Mouse (Mus musculus) midbrain, postnatal 0 days (tissue): ENCODE data around the gene Mcu. TPM values are rescaled to one million over a fixed set of nuclear protein-coding genes. Genes with fewer than 3 reads are reported as not detected.

Experiments used
- ATAC-seq: fragments of 200-750 bp; cut with Nextera tagmentation; 2 replicates; pipeline ENCODE4 v1.8.0; 2017; ENCODE audit warnings: moderate number of reproducible peaks, mild to moderate bottlenecking, moderate TSS enrichment, moderate library complexity; ENCODE audit not compliant: low FRiP score
- DNase-seq: peaks from one replicate; pipeline ENCODE4 v3.0.0-alpha.2; 2015; ENCODE audit warnings: low spot score
- H3K27ac ChIP-seq: fragments of 300-500 bp; sonication (generic); 2 replicates; pipeline ENCODE4 v1.5.1; 2014; ENCODE audit warnings: low read depth, mild to moderate bottlenecking, low read length, mixed read lengths
- H3K27me3 ChIP-seq: fragments of 300-500 bp; sonication (generic); 2 replicates; pipeline ENCODE4 v1.6.1; 2014; ENCODE audit warnings: low read length, control low read depth, mixed read lengths; ENCODE audit not compliant: insufficient read depth
- H3K36me3 ChIP-seq: fragments of 300-500 bp; sonication (generic); 2 replicates; pipeline ENCODE4 v1.6.1; 2014; ENCODE audit warnings: low read length, control low read depth, mixed read lengths; ENCODE audit not compliant: insufficient read depth
- H3K4me1 ChIP-seq: fragments of 300-500 bp; sonication (generic); 2 replicates; pipeline ENCODE4 v1.6.1; 2014; ENCODE audit warnings: mild to moderate bottlenecking, control low read depth, antibody characterized with exemption, low read length, mixed read lengths; ENCODE audit not compliant: insufficient read depth
- H3K4me2 ChIP-seq: fragments of 300-500 bp; sonication (generic); 2 replicates; pipeline ENCODE4 v1.6.1; 2014; ENCODE audit warnings: low read depth, mild to moderate bottlenecking, low read length, mixed read lengths; ENCODE audit not compliant: poor library complexity, severe bottlenecking
- H3K4me3 ChIP-seq: fragments of 300-500 bp; sonication (generic); 2 replicates; pipeline ENCODE4 v1.5.1; 2014; ENCODE audit warnings: low read depth, mild to moderate bottlenecking, low read length, moderate library complexity
- H3K9ac ChIP-seq: fragments of 300-500 bp; sonication (generic); replicated peaks from 2 replicates; pipeline ENCODE4 v1.6.1; 2014; ENCODE audit warnings: mild to moderate bottlenecking, low read length, moderate library complexity, mixed read lengths; ENCODE audit not compliant: poor library complexity, severe bottlenecking
- H3K9me3 ChIP-seq: fragments of 300-500 bp; sonication (generic); 2 replicates; pipeline ENCODE4 v1.6.1; 2016; ENCODE audit warnings: low read length, control low read depth
- CTCF ChIP-seq: IDR thresholded peaks from 2 replicates; pipeline ENCODE4 v1.5.1; 2016; ENCODE audit warnings: antibody characterized with exemption, mild to moderate bottlenecking
- WGBS: fragments of 180-500 bp; shearing (Covaris S2); extraction: QIAGEN DNeasy Blood & Tissue Kit; methylation state at CpG from one replicate; pipeline ENCODE4 v1.1.7; 2014; 5-methylcytosine and 5-hydroxymethylcytosine counted together
- polyA plus RNA-seq: library from polyadenylated mRNA; unstranded; fragments of >200 nt; fragmentation: Nextera tagmentation; extraction: Ambion mirVana; gene quantifications from 2 replicates; pipeline ENCODE4 v1.2.1, GENCODE M21; 2015
- total RNA-seq: library from RNA; depleted of rRNA; stranded (reverse); fragments of >200 nt; gene quantifications from 2 replicates; pipeline ENCODE4 v1.2.3, GENCODE M21; 2014

Mcu gene
- total and polyA plus RNA-seq, 2 experiments from 2014 or later: 39.4 to 46.1 TPM

GRCm38 (mm10) chr10:59644710-59645109 lies 28.2 kb upstream of the Mcu start:
- Histone ChIP-seq H3K9ac (no peak overlapping the region), H3K4me2 (no peak overlapping the region), H3K27me3 (no peaks in the 10 kb centered on the region), H3K4me1 (no peaks in the 10 kb centered on the region), H3K27ac (no peak overlapping the region), H3K36me3 (no peaks in the 10 kb centered on the region), H3K4me3 (no peak overlapping the region), H3K9me3 (no peaks in the 10 kb centered on the region)
- no peak for ATAC-seq
- no peak for DNase-seq
- 79% methylated on average over 2 of the region's 2 CpGs for WGBS
- TF ChIP-seq CTCF: no peak

- ATAC-seq (no peak), DNase-seq (no peak)
- Histone ChIP-seq H3K27ac (no peak overlapping the region), H3K27me3 (no peaks in the 10 kb centered on the region), H3K9me3 (no peaks in the 10 kb centered on the region), H3K4me3 (no peak overlapping the region), H3K4me1 (no peaks in the 10 kb centered on the region), H3K9ac (no peak overlapping the region), H3K36me3 (no peaks in the 10 kb centered on the region), H3K4me2 (no peak overlapping the region)
- WGBS: 84% methylated on average over 9 of the region's 9 CpGs
- no peak for TF ChIP-seq CTCF
Observed at GRCm38 (mm10) chr10:59643645-59644044, 27.2 kb upstream of the Mcu start.

GRCm38 (mm10) chr10:59642659-59643377 lies 26.3 kb upstream of the Mcu start:
- Histone ChIP-seq H3K27me3 (no peaks in the 10 kb centered on the region), H3K9ac (no peak overlapping the region), H3K4me1 (no peaks in the 10 kb centered on the region), H3K36me3 (no peaks in the 10 kb centered on the region), H3K9me3 (no peaks in the 10 kb centered on the region), H3K4me3 (no peak overlapping the region), H3K4me2 (no peak overlapping the region), H3K27ac (no peak overlapping the region)
- DNase-seq (peak; percentile 43), ATAC-seq (no peak)
- WGBS: 77% methylated on average over 8 of the region's 8 CpGs
- no peak for TF ChIP-seq CTCF

- no peak for TF ChIP-seq CTCF
- ATAC-seq: no peak
- 57% methylated on average over 6 of the region's 6 CpGs for WGBS
- no peak overlapping the region for H3K27ac ChIP-seq
- H3K9ac ChIP-seq: no peak overlapping the region
- no peaks in the 10 kb centered on the region for H3K27me3 ChIP-seq
- H3K4me2 ChIP-seq: no peak overlapping the region
- H3K9me3 ChIP-seq: no peaks in the 10 kb centered on the region
- no peak for DNase-seq
- no peaks in the 10 kb centered on the region for H3K36me3 ChIP-seq
- H3K4me1 ChIP-seq: no peaks in the 10 kb centered on the region
- H3K4me3 ChIP-seq: no peak overlapping the region
Observed at GRCm38 (mm10) chr10:59638576-59638975, 22.1 kb upstream of the Mcu start.

GRCm38 (mm10) chr10:59637596-59638124 lies 21.2 kb upstream of the Mcu start:
- 80% methylated on average over 7 of the region's 7 CpGs for WGBS
- no peak overlapping the region for H3K4me3 ChIP-seq
- H3K9ac ChIP-seq: no peak overlapping the region
- H3K4me2 ChIP-seq: no peak overlapping the region
- no peak for TF ChIP-seq CTCF
- no peaks in the 10 kb centered on the region for H3K27me3 ChIP-seq
- ATAC-seq (no peak), DNase-seq (no peak)
- no peak overlapping the region for H3K27ac ChIP-seq
- H3K9me3 ChIP-seq: no peaks in the 10 kb centered on the region
- no peaks in the 10 kb centered on the region for H3K4me1 ChIP-seq
- H3K36me3 ChIP-seq: no peaks in the 10 kb centered on the region

GRCm38 (mm10) chr10:59636751-59637533 lies 20.4 kb upstream of the Mcu start:
- no peak for DNase-seq
- Histone ChIP-seq H3K27ac (no peak overlapping the region), H3K36me3 (no peaks in the 10 kb centered on the region), H3K9me3 (no peaks in the 10 kb centered on the region), H3K27me3 (no peaks in the 10 kb centered on the region), H3K9ac (no peak overlapping the region), H3K4me2 (no peak overlapping the region), H3K4me3 (no peak overlapping the region), H3K4me1 (no peaks in the 10 kb centered on the region)
- ATAC-seq: no peak
- no peak for TF ChIP-seq CTCF
- WGBS: 69% methylated on average over 16 of the region's 16 CpGs
